Mouse (Mus musculus) gastrocnemius, postnatal 25 days (tissue): ENCODE results near the gene Tcf12. TPM values are rescaled to one million over a fixed set of nuclear protein-coding genes. Genes with fewer than 3 reads are reported as not detected.

ENCODE experiments used
- DNase-seq: peaks from one replicate; pipeline ENCODE4 v3.0.0; 2022
- microRNA-seq, 2 experiments: library from miRNA; unstranded; fragments of <30 nt; microRNA quantifications; one replicate each; pipeline ENCODE4 v1.2.0; 2021; ENCODE audit warnings: borderline replicate concordance in 2 of 2
- total RNA-seq, 2 experiments: library from RNA; stranded (reverse); gene quantifications; 1 replicate in 1 of 2; 2 replicates in 1 of 2; pipeline ENCODE4 v1.2.3; 2021

Gene Tcf12
- total RNA-seq, 2 experiments from 2014 or later = 25.1 to 25.9 TPM

DNA sequence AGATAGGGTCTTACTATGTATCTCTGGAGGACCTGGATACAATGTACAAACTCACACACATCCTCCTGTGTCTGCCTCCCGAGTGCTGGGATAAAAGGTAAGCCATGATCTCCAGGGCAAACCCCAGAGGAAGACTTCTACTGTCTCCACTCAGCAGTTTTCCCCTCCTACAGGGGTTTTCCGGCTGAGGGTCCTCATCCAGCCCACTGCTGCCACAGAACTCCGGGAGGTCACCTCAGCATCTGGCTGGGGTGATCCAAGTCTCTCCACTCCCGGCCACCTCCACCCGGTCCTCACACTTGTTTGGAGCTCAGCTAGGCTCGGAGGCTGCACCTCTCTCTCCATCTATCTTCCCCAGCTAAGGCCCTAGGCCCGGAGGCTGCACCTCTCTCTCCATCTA, 308.4 kb downstream of the Tcf12 start:
- DNase-seq = no peak

DNA sequence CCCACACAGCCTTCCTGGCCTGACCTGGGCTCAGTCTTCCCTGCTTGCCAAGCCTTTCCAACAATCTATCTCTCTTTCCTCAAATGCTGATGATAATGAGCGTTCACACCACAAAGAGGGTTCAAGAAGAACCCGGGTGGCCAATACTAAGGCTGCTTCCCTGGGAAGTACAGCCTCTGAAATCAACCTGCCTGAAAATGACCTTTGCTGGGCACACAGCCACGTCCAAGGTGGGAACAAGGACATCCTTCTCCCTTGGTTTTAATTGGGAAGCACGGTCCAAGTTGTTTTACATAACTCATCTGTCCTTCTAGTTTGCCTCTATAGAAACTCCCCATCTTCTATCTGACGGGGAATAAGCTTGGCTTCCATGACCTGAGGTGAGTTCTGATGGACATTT, 312.1 kb downstream of the Tcf12 start:
- no peak for DNase-seq

DNA sequence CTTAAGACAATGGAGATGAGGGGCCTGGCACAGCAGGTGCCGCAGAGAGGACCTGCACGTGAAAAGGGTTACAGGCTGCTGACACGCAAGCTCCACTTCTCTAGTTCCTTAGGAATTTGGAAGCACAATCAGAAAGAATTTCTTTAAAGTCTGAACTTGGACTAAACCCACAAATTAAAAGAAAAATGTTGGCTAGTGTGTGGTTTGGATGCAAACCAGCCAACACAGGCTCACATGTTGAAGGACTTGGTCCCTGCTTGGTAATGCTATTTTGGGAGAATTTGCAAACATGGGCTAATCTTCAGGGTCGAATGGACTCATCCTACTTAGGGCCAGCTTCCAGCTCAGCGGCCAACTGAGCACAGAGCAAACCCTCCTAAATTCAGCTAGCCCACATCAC, 313.5 kb downstream of the Tcf12 start:
- no peak for DNase-seq

Small RNA genes within 50 kb of the gene (microRNA-seq; reads per million reads assigned to microRNA genes)
- 0 reads per million in 2 experiments for gene Gm27450

Other genes with a start within 250 kb of the Tcf12 start
- 10 to 100 TPM; 14.3 to 16.6 TPM for gene Zfp280d, start 163.0 kb upstream of the Tcf12 start, total RNA-seq